Mouse (Mus musculus): ENCODE measurements at regions not wholly inside any gene's neighbourhood (a gene's known extent, or its start where the extent isn't known, plus 50 kb on each side); places are given as distances from the start of the nearest gene placed in this dataset.
A peak's percentile ranks its signal among the peaks of the same experiment; 100 is the strongest.

DNA sequence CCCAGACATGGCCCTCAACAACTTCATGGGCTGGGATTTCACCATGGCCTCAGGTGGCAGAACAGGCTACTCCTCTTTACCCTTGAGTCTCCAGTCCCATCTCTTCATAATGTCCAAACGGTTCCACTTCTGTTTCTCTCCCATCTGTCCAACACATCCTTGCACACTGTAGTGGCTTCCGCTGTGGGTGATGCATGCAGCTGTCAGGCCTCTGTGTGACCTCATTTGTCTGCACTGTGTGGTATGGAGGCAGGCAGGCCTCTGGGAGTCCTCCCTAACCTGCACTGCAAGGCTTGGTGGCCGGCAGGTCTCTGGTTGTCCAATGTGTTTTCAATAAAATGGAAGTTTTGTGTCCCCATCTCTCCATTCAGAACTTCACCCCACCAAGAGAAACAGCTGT, 54.9 kb upstream of the Nek6 start:
- WGBS, result 86% methylated on average over 3 of the region's 3 CpGs
- no peak overlapping the region for H3K4me2 ChIP-seq
- H3K4me1 ChIP-seq (replicated peaks), result peaks cover 10% of the 10 kb centered on the region
- no peak overlapping the region for H3K27ac ChIP-seq (replicated peaks)
- no peaks in the 10 kb centered on the region for H3K36me3 ChIP-seq
- H3K27me3 ChIP-seq, result no peaks in the 10 kb centered on the region
- no peaks in the 10 kb centered on the region for H3K9me3 ChIP-seq
- H3K4me3 ChIP-seq, result no peak overlapping the region
- no peak overlapping the region for H3K9ac ChIP-seq
- ATAC-seq (ENCODE audit: low FRiP score, low read depth), result no peak

DNA sequence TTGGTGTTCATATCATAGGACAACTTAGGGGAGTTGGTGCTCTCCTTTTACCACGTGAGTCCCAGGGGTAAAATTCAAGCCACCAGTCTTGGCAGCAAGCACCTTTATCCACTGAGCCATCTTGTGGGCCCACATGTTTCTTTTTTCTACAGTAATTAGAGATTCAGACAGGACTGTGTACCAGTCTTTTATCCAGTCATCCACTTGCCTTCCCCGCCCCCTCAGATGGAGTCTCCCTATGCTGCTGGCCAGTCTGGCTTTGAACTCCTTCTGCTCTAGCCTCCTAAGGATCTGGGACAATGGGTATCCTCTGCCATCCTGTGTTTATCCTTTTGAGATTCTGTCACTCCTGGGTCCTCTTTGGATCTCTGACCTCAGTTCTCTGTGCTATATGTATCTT, 51.1 kb upstream of the Nek6 start:
- Histone ChIP-seq H3K27me3 (no peaks in the 10 kb centered on the region), H3K36me3 (no peaks in the 10 kb centered on the region), H3K4me1 (replicated peaks) (peaks cover 18% of the 10 kb centered on the region), H3K9me3 (no peaks in the 10 kb centered on the region), H3K27ac (replicated peaks) (0 out of 2 replicates have a peak overlapping the region, but pooled peaks have one; percentile 45), H3K9ac (no peak overlapping the region), H3K4me2 (no peak overlapping the region), H3K4me3 (no peak overlapping the region)
- WGBS, result 75% methylated on average over 2 of the region's 2 CpGs
- 0 out of 2 replicates have a peak, but pooled peaks have one; percentile 7 for ATAC-seq (ENCODE audit: low FRiP score, low read depth)

DNA sequence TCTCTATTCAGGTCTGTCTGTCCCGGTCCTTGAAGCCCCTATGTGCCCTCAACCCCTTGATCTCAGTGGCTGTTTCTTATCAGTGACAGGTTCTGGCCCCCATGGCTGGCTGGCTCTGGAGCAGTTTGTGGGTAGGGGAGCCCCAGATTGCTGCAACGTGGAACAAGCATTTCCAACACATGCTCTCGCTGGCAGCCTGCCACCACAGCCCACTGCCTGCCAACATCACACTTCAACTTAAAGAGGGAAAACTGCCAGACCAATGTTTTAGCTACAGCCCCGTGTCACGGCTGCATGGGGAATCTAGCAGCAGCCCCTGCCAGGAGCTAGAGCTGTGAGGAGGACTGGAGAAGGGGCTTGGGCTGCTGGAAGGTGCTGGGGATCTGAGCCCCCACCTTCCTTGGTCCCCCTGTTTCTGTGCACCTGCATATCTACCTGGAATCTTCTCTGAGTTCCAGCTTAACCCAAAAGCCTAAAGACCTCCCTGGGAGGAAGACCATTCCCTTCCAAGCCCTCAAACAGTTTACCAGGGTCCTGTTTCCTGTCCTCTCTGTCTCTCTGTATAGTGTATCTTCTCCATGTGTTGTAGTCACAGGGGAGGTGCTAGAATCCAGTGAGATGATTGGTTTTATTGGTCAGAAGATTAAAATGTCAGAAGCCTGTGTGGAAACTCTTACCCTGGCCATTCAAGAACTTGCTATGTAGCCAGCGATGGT, 50.5 kb upstream of the Nek6 start:
- Histone ChIP-seq H3K9me3 (no peaks in the 10 kb centered on the region), H3K36me3 (no peaks in the 10 kb centered on the region), H3K9ac (no peak overlapping the region), H3K4me3 (no peak overlapping the region), H3K4me1 (replicated peaks) (peaks cover 18% of the 10 kb centered on the region), H3K4me2 (no peak overlapping the region), H3K27ac (replicated peaks) (peak overlapping the region; percentile 45; the same call in 1 of the 2 replicates), H3K27me3 (no peaks in the 10 kb centered on the region)
- 47% methylated on average over 6 of the region's 6 CpGs for WGBS
- ATAC-seq (ENCODE audit: low FRiP score, low read depth), result peak; percentile 69; the same call in 1 of the 2 replicates
